Mouse (Mus musculus) cerebellum, adult 2 months (tissue): Measurements from ENCODE around the gene Drd4. TPM values are rescaled to one million over a fixed set of nuclear protein-coding genes. Genes with fewer than 3 reads are reported as not detected.
A peak's percentile ranks its signal among the peaks of the same experiment; 100 is the strongest.

Experiments
- DNase-seq, 2 experiments: peaks; one replicate each; pipeline ENCODE4 v3.0.0; 2021
- H3K27ac ChIP-seq: fragments of 200-500 bp; 2 replicates; pipeline ENCODE4 v1.5.1; 2012; ENCODE audit warnings: low read length, control low read depth, inconsistent platforms; ENCODE audit not compliant: insufficient read depth
- H3K27me3 ChIP-seq: fragments of 200-500 bp; 2 replicates; pipeline ENCODE4 v1.6.1; 2012; ENCODE audit warnings: inconsistent platforms, mild to moderate bottlenecking, low read length, moderate library complexity; ENCODE audit not compliant: control insufficient read depth, insufficient read depth
- H3K4me1 ChIP-seq: fragments of 200-500 bp; 2 replicates; pipeline ENCODE4 v1.6.1; 2011; ENCODE audit warnings: low read length; ENCODE audit not compliant: control insufficient read depth, insufficient read depth
- H3K4me3 ChIP-seq: fragments of 200-500 bp; replicated peaks from 2 replicates; pipeline ENCODE3; 2011; ENCODE audit warnings: mild to moderate bottlenecking, low read depth, low read length, control low read depth; ENCODE audit not compliant: insufficient read depth
- CTCF ChIP-seq: fragments of 200-500 bp; IDR thresholded peaks from 2 replicates; pipeline ENCODE4 v1.5.1; 2011; ENCODE audit warnings: low read depth, mild to moderate bottlenecking, control low read depth, low read length, moderate library complexity, borderline replicate concordance; ENCODE audit not compliant: insufficient read depth
- POLR2A ChIP-seq: fragments of 200-500 bp; IDR thresholded peaks from 2 replicates; pipeline ENCODE4 v1.6.1; 2011; ENCODE audit warnings: low read length, control low read depth, borderline replicate concordance; ENCODE audit not compliant: insufficient read depth
- WGBS: fragments of 180-500 bp; shearing (Covaris S2); methylation state at CpG from one replicate; pipeline ENCODE4 v1.1.7; 2018; 5-methylcytosine and 5-hydroxymethylcytosine counted together
- polyA plus RNA-seq: library from polyadenylated mRNA; depleted of rRNA; stranded (reverse); fragments of >200 nt; gene quantifications from 2 replicates; pipeline ENCODE4 v1.2.3, GENCODE M21; 2012

Gene Drd4
- polyA plus RNA-seq, 1 experiment = 0.49 TPM

GRCm38 (mm10) chr7:141299175-141299574, 7.4 kb downstream of the Drd4 start:
- no peak overlapping the region for H3K4me3 ChIP-seq
- peaks cover 6% of the 10 kb centered on the region for H3K4me1 ChIP-seq
- no peaks in the 10 kb centered on the region; the same call in 1 of the 2 replicates for H3K27me3 ChIP-seq
- TF ChIP-seq POLR2A (no peak), CTCF (no peak)
- peak; percentile 72 to 92 for DNase-seq
- WGBS = 32% methylated on average over 8 of the region's 8 CpGs
- no peak overlapping the region for H3K27ac ChIP-seq

- no peaks in the 10 kb centered on the region for H3K27me3 ChIP-seq
- peaks cover 6% of the 10 kb centered on the region for H3K4me1 ChIP-seq
- no peak overlapping the region for H3K27ac ChIP-seq
- H3K4me3 ChIP-seq = no peak overlapping the region
- TF ChIP-seq CTCF = no peak
- no peak for TF ChIP-seq POLR2A
- DNase-seq = peak; percentile 84
- 27% methylated on average over 9 of the region's 9 CpGs for WGBS
Observed at GRCm38 (mm10) chr7:141301386-141301785, 9.6 kb downstream of the Drd4 start.

GRCm38 (mm10) chr7:141302702-141303268, 11.0 kb downstream of the Drd4 start:
- 96% methylated on average over 1 of the region's 1 CpGs for WGBS
- TF ChIP-seq CTCF (no peak), POLR2A (no peak)
- H3K27me3 ChIP-seq = no peaks in the 10 kb centered on the region
- peaks cover 6% of the 10 kb centered on the region for H3K4me1 ChIP-seq
- DNase-seq = no peak
- no peak overlapping the region for H3K27ac ChIP-seq
- no peak overlapping the region for H3K4me3 ChIP-seq

- H3K4me1 ChIP-seq = peaks cover 6% of the 10 kb centered on the region
- no peak overlapping the region for H3K4me3 ChIP-seq
- WGBS = 92% methylated on average over 4 of the region's 4 CpGs
- no peaks in the 10 kb centered on the region for H3K27me3 ChIP-seq
- DNase-seq = no peak
- TF ChIP-seq POLR2A (no peak), CTCF (no peak)
- H3K27ac ChIP-seq = no peak overlapping the region
Observed at GRCm38 (mm10) chr7:141304537-141304936, 12.7 kb downstream of the Drd4 start.

- no peaks in the 10 kb centered on the region for H3K4me1 ChIP-seq
- H3K4me3 ChIP-seq = no peak overlapping the region
- 87% methylated on average over 2 of the region's 2 CpGs for WGBS
- no peak for TF ChIP-seq POLR2A
- TF ChIP-seq CTCF = no peak
- no peaks in the 10 kb centered on the region for H3K27me3 ChIP-seq
- no peak for DNase-seq
- no peak overlapping the region for H3K27ac ChIP-seq
Observed at GRCm38 (mm10) chr7:141314416-141314815, 22.6 kb downstream of the Drd4 start.

GRCm38 (mm10) chr7:141315076-141315475, 23.3 kb downstream of the Drd4 start:
- Histone ChIP-seq H3K4me1 (no peaks in the 10 kb centered on the region), H3K27ac (no peak overlapping the region), H3K27me3 (no peaks in the 10 kb centered on the region), H3K4me3 (no peak overlapping the region)
- no peak for TF ChIP-seq POLR2A
- TF ChIP-seq CTCF = no peak
- 82% methylated on average over 8 of the region's 8 CpGs for WGBS
- DNase-seq = no peak

- WGBS = 77% methylated on average over 5 of the region's 5 CpGs
- TF ChIP-seq POLR2A (no peak), CTCF (peak; percentile 55)
- Histone ChIP-seq H3K27ac (no peak overlapping the region), H3K27me3 (no peaks in the 10 kb centered on the region), H3K4me1 (no peaks in the 10 kb centered on the region), H3K4me3 (no peak overlapping the region)
- DNase-seq = peak in 1 of 2 experiments; percentile 52
Observed at GRCm38 (mm10) chr7:141315974-141316373, 24.2 kb downstream of the Drd4 start.

- no peak for DNase-seq
- Histone ChIP-seq H3K27ac (no peak overlapping the region), H3K4me1 (no peaks in the 10 kb centered on the region), H3K27me3 (no peaks in the 10 kb centered on the region), H3K4me3 (no peak overlapping the region)
- 80% methylated on average over 1 of the region's 1 CpGs for WGBS
- TF ChIP-seq CTCF = no peak
- TF ChIP-seq POLR2A = no peak
Observed at GRCm38 (mm10) chr7:141317619-141318132, 25.9 kb downstream of the Drd4 start.
